Mouse (Mus musculus): Measurements from ENCODE around the gene Rngtt. TPM values are rescaled to one million over a fixed set of nuclear protein-coding genes. Genes with fewer than 3 reads are reported as not detected.
"Not testable (repeated sequence)": the region's sequence is repeated elsewhere in the genome, so short reads cannot be mapped to it uniquely, and the experiment has no call there.

The Rngtt gene
- polyA plus RNA-seq, 1 experiment from 2014 or later, result 36.6 TPM

DNA sequence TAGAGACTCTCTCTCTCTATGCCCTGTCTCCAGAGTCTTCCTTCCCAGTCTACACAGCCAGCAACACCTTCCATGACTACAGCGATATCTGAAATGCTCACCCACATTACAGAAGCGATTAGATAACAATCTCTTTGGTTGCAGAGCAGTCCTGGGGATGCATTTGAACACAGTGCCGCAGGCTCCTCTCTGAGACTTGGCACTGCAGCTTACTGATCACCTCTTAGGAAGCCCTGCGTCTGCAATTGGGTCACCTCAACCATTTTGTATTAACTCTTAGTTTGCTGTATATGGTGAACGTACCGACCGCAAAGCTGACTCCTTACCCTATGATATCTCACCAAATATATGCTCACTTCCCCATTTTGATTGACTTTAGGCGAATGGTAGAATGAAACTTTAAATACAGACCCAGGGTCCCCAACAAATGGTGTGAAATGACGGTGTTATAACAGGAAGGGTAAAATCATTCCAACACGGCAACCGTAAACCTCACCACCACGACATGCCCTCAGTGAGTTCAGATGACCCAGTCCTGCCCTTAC, 20.9 kb upstream of the Rngtt start:
- WGBS, result 90% methylated on average over 12 of the region's 12 CpGs
- no peaks in the 10 kb centered on the region for H3K36me3 ChIP-seq (ENCODE audit: poor library complexity, severe bottlenecking)
- ATAC-seq, result no peak
- H3K27ac ChIP-seq, result no peak overlapping the region
- no peak overlapping the region for H3K4me3 ChIP-seq
- no peaks in the 10 kb centered on the region for H3K27me3 ChIP-seq
- no peak overlapping the region for H3K4me2 ChIP-seq
- H3K9me3 ChIP-seq (replicated peaks), result no peaks in the 10 kb centered on the region
- no peaks in the 10 kb centered on the region for H3K4me1 ChIP-seq
- H3K9ac ChIP-seq, result no peak overlapping the region

DNA sequence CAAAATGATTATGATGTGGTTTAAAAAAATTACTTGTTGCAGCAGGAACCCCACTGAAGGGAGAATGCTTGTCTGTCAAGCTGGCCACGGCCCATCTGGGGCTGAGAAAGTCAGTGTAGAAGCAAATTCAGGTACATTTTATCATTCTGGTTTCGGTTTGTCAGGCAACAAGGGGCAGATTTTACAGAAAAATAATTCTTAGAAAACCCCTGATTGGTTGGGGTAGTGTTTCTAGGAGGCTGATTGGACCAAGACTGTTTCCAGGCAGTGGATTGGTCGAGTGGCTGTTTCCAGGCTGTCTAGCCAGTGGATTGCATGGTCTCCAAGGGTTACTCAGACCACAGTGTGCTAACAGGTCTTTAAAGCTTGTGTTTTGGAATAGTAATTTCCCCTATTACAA, 20.1 kb upstream of the Rngtt start, which contains the start of gene Pnrc1:
TSS of gene Pnrc1 (minus strand) at position 162 of the 400 bp plus-strand sequence.
- no peak within 1 kb of the TSS for H3K4me3 ChIP-seq
- H3K4me1 ChIP-seq, result no peaks in the 10 kb centered on the region
- no peak within 1 kb of the TSS for H3K9ac ChIP-seq
- no peaks in the 10 kb centered on the region for H3K27me3 ChIP-seq
- 72% methylated on average over 3 of the region's 3 CpGs for WGBS
- 0 out of 2 replicates have a peak, but pooled peaks have one; percentile 50 for ATAC-seq
- no peak within 1 kb of the TSS for H3K27ac ChIP-seq
- no peak within 1 kb of the TSS for H3K4me2 ChIP-seq
- no peaks in the 10 kb centered on the region for H3K36me3 ChIP-seq (ENCODE audit: poor library complexity, severe bottlenecking)
- H3K9me3 ChIP-seq (replicated peaks), result no peaks in the 10 kb centered on the region

DNA sequence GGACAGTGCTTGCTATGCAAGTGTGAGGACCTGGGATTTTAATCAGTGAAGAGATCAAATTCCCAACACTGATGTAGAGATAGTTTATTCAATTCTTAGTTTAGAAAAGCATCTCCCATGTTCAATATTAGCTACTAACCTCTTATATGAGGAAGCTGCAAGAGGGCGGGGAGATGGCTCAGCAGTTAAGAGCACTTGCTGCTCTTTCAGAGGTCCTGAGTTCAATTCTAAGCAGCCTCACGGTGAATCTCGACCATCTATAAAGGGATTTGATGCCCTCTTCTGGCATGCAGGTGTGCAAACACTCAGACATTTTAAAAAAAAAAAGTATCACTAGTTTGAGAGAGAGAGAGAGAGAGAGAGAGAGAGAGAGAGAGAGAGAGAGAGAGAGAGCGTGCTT, 19.2 kb upstream of the Rngtt start:
- H3K27ac ChIP-seq, result no peak overlapping the region
- ATAC-seq, result no peak
- no peak overlapping the region for H3K4me2 ChIP-seq
- no peaks in the 10 kb centered on the region for H3K27me3 ChIP-seq
- H3K4me3 ChIP-seq, result no peak overlapping the region
- no peaks in the 10 kb centered on the region for H3K9me3 ChIP-seq (replicated peaks)
- no peak overlapping the region for H3K9ac ChIP-seq
- no peaks in the 10 kb centered on the region for H3K36me3 ChIP-seq (ENCODE audit: poor library complexity, severe bottlenecking)
- 59% methylated on average over 4 of the region's 4 CpGs for WGBS
- no peaks in the 10 kb centered on the region for H3K4me1 ChIP-seq

DNA sequence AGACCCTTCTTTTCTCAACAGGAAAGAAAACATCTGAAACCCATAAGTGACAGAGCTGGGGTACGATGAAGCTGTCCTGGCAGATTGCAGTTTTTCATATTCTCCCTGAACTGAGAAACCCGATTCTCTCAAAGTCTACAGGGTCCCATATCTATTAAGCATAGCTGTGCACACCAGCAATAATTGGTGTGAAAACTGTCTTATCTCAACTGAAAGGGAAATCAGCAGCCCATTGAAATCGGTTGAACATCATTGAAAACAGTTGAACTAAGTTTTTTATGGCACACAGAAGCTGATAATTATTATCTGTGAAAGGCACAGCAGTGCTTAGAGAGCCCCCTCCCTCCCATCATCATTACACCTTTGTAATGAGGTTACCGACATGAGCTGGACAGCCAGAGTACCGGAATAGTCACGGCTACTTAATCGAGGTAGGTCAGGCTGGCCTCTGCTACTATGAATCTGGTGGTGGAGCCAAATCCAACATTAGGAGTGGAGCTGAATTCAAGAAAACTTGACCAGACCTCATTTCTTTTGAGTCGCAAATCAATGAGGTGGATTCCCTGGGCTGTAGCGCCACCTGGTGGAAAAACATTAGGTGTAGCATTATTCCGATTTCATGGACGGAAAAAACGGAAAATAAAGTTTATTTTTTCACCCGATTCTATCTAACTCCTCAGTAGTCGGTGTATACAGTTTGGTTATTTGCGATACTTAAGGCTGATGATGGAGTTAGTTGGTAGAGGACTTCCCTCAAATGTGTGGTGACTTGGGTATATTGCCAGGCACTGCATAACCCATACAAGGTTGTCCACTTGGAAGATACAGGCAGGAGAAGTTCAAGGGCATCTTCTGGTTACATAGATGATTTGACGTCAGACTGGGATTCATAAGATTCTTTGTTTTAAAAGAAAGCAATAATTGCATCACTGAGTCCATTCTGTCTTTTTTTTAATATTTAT, 17.4 kb upstream of the Rngtt start:
- ATAC-seq, result peak; percentile 48
- Histone ChIP-seq H3K4me3 (no peak overlapping the region), H3K9ac (no peak overlapping the region), H3K9me3 (replicated peaks) (no peaks in the 10 kb centered on the region), H3K4me2 (0 out of 2 replicates have a peak overlapping the region, but pooled peaks have one; percentile 18), H3K4me1 (no peaks in the 10 kb centered on the region), H3K27me3 (no peaks in the 10 kb centered on the region), H3K36me3 (ENCODE audit: poor library complexity, severe bottlenecking) (no peaks in the 10 kb centered on the region), H3K27ac (no peak overlapping the region)
- 25% methylated on average over 16 of the region's 16 CpGs for WGBS

DNA sequence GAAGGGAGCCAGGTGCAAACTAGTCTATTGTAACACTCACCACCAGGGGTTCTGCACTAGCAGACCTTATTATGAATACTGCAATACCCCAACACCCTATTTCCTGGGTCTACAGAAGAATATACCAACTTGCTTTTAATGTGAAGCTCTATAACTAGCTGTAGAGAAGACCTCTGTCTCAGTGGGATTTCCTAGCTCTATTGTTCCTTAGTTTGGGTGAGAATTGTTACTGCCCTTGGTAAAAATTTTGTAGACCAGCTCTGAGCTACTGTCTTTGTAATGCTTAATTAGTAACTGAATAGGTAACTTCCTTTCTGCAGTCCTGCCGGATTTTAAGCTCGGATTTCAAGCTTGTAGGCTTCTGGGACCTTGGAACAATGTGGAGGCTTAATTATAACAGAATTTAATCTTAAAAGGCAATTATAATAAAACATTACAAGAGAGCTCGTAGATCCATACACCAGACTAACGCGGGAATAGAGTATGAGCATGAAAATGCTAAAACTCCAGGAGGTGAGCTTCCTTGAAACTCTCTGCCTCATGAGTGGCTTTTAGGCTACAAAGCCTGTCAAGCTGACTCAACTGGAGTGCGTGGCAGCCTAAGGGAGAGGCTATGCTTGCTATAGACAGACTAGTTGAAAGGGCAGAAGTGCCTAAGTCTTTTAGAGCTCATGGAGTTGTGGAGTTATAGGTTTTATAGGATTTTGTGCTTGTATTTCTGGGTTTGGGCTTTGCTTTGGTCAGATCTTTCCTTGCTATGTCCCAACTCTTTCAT, 9.0 kb upstream of the Rngtt start:
- WGBS, result 59% methylated on average over 6 of the region's 6 CpGs
- H3K9me3 ChIP-seq (replicated peaks); H3K27ac ChIP-seq; H3K36me3 ChIP-seq (ENCODE audit: poor library complexity, severe bottlenecking); H3K4me2 ChIP-seq; H3K9ac ChIP-seq; H3K4me1 ChIP-seq; ATAC-seq; H3K27me3 ChIP-seq; H3K4me3 ChIP-seq: not testable (repeated sequence)

DNA sequence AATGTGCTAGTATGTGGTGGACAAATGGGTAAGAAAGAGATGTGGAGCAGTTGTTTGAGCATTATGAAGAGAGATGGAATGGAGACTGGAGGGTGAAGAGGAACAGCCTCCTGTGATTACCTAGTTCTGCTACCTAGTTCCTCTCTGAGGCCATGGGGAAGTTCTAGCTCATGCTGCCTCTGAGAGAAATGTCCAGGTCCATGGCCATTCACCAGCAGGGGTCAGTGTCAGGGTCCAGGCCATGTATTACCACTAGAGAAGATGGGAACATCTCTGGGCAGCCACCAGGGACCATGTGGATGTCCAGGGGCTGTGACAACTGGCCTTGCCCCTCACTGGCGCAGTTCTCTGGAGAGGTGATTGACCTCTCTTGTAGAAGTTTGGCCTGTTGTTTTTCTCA, 7.1 kb upstream of the Rngtt start:
- no peak overlapping the region for H3K4me2 ChIP-seq
- H3K9ac ChIP-seq, result no peak overlapping the region
- no peaks in the 10 kb centered on the region for H3K36me3 ChIP-seq (ENCODE audit: poor library complexity, severe bottlenecking)
- no peak overlapping the region for H3K4me3 ChIP-seq
- no peak for ATAC-seq
- no peaks in the 10 kb centered on the region for H3K4me1 ChIP-seq
- H3K27me3 ChIP-seq, result no peaks in the 10 kb centered on the region
- no peak overlapping the region for H3K27ac ChIP-seq
- no peaks in the 10 kb centered on the region; the same call in 1 of the 2 replicates for H3K9me3 ChIP-seq (replicated peaks)
- 92% methylated on average over 1 of the region's 1 CpGs for WGBS

DNA sequence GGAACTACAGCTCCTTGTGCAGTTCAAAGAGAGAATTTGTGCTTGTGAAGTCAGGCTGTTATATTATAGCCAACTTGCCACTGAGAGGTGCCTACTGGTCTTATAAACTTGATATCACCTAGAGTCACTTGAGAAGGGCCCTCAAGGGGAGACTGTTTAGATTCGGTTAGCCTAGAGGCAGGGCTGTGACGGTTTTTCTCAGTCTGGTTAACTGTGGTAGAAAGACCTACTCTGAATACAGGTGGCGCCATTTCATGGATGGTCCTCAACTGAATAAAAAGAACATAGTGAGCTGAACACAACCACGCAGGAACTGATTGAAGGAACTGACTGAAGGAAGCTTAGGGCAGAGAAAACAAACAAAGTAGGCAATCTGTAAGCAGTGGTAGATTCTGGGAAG, 3.0 kb upstream of the Rngtt start:
- Histone ChIP-seq H3K9me3 (replicated peaks) (no peaks in the 10 kb centered on the region; the same call in 1 of the 2 replicates), H3K4me3 (no peak overlapping the region), H3K27ac (no peak overlapping the region), H3K4me1 (peaks cover 15% of the 10 kb centered on the region), H3K36me3 (ENCODE audit: poor library complexity, severe bottlenecking) (no peaks in the 10 kb centered on the region), H3K9ac (no peak overlapping the region), H3K4me2 (no peak overlapping the region), H3K27me3 (no peaks in the 10 kb centered on the region)
- no peak for ATAC-seq
- 80% methylated on average over 4 of the region's 4 CpGs for WGBS

DNA sequence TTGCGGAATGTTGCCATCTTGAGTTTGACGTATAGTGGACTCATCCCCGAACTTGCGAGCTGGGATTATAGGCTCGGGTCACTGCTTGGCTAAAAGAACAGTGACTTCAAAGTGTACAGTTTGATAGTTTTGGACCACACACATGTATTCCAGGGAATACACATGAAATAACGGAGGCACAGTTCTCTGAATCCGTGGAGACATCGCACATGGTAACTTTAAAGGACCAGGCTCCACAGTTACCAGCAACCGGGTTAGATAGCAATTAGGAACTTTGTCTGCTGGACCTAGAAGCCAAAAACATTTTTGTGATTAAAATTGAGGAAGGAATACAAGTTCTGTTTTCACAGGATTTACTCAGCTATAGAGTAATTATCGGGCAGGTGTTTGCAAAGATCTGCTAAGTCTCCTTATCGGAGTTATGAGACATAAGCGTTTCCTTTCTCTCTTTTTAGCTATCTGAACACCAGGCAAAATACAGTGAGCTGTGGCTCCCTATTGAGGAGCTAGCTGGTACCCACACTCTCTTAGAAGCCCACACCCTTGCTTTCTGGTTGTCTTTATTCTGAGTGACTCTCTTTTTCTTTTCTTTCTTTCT, 828 bp downstream of the Rngtt start:
- no peak overlapping the region for H3K27ac ChIP-seq
- no peaks in the 10 kb centered on the region for H3K27me3 ChIP-seq
- no peak for ATAC-seq

DNA sequence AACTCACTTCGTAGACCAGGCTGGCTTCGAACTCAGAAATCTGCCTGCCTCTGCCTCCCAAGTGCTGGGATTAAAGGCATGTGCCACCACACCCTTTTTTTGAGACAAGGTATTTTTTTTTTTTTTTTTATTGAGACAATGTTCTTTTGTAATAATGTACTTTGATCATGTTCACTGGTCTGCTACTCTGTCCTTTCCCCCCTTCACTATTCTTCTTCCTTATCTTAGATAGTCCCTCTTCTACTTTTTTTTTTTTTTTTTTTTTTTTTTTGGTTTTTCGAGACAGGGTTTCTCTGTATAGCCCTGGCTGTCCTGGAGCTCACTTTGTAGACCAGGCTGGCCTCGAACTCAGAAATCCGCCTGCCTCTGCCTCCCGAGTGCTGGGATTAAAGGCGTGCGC, 4.0 kb downstream of the Rngtt start:
- H3K4me1 ChIP-seq, result peaks cover 20% of the 10 kb centered on the region
- H3K9ac ChIP-seq; H3K27ac ChIP-seq; H3K4me2 ChIP-seq; H3K36me3 ChIP-seq (ENCODE audit: poor library complexity, severe bottlenecking); H3K9me3 ChIP-seq (replicated peaks); H3K27me3 ChIP-seq; H3K4me3 ChIP-seq; ATAC-seq: not testable (repeated sequence)
- 96% methylated on average over 7 of the region's 8 CpGs for whole genome bisulfite sequencing

More for the DNA sequence above, 828 bp downstream of the Rngtt start:
- H3K9me3 ChIP-seq (replicated peaks), result no peaks in the 10 kb centered on the region
- peak overlapping the region; percentile 88 for H3K4me2 ChIP-seq
- WGBS, result 21% methylated on average over 12 of the region's 12 CpGs
- H3K9ac ChIP-seq, result peak overlapping the region; percentile 78
- H3K36me3 ChIP-seq (ENCODE audit: poor library complexity, severe bottlenecking), result no peaks in the 10 kb centered on the region
- peak overlapping the region; percentile 84 for H3K4me3 ChIP-seq
- H3K4me1 ChIP-seq, result peaks cover 20% of the 10 kb centered on the region

DNA sequence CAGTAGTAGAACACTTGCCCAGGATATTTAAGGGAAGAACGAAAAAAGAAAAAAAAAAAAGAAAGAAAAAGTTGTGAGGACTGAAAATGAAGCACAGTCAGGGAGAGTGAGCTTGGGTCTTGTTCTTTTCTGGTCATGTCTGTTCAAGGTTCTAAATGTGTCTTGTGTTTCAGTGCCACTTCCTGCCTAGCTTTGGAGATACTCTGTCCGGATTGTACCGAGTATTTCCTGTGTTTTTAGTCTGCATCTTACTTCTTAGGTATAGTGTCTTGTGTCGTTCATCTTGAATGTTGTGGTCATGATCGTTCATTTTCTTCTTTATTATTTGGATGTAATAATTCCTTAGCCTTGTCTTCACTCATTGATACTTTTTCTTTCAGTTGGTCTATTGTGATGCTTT, 5.7 kb downstream of the Rngtt start:
- Histone ChIP-seq H3K27me3 (no peaks in the 10 kb centered on the region), H3K9me3 (replicated peaks) (no peaks in the 10 kb centered on the region), H3K9ac (no peak overlapping the region), H3K4me2 (no peak overlapping the region), H3K27ac (no peak overlapping the region), H3K36me3 (ENCODE audit: poor library complexity, severe bottlenecking) (0 out of 2 replicates have a peak, but pooled peaks cover 7% of the 10 kb centered on the region), H3K4me3 (no peak overlapping the region), H3K4me1 (peaks cover 18% of the 10 kb centered on the region)
- WGBS, result 91% methylated on average over 5 of the region's 5 CpGs
- ATAC-seq, result no peak

DNA sequence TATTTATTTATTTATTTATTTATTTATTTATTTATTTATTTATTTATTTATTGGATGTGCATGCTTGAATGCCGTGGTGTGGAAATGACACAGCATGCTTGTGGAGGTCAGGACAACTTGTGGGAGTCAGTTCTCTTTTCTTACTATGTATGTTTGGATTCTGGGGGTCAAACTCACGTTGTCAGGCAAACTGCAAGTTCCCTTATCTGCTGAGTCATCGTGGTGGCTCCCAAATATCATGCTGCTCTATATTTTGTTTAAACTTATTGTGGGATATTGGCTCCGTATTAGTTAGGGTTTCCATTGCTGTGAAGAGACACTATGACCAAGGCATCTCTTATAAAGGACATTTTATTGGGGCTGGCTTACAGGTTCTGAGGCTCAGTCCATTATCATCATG, 21.0 kb downstream of the Rngtt start:
- 93% methylated on average over 4 of the region's 4 CpGs for WGBS
- Histone ChIP-seq H3K27ac (no peak overlapping the region), H3K36me3 (ENCODE audit: poor library complexity, severe bottlenecking) (peaks cover 73% of the 10 kb centered on the region), H3K27me3 (no peaks in the 10 kb centered on the region), H3K4me1 (no peaks in the 10 kb centered on the region), H3K4me2 (no peak overlapping the region), H3K9me3 (replicated peaks) (no peaks in the 10 kb centered on the region), H3K9ac (no peak overlapping the region), H3K4me3 (no peak overlapping the region)
- ATAC-seq, result no peak

All from forebrain, embryonic 13.5 days (tissue).